Mouse (Mus musculus): Measurements from ENCODE around the gene Eif3d.
A peak's percentile ranks its signal among the peaks of the same experiment; 100 is the strongest.
"Not testable (repeated sequence)": the region's sequence is repeated elsewhere in the genome, so short reads cannot be mapped to it uniquely, and the experiment has no call there.

Gene Eif3d

GRCm38 (mm10) chr15:77970470-77971292, at the start of gene Eif3d:
Gene Eif3d (minus strand): TSS chr15:77970813.
- DNase-seq, result peak; percentile 99

GRCm38 (mm10) chr15:78014046-78014445, 43.4 kb upstream of the Eif3d start:
- DNase-seq, result peak; percentile 69

GRCm38 (mm10) chr15:78008206-78008605, 37.6 kb upstream of the Eif3d start:
- DNase-seq, result not testable (repeated sequence)

- DNase-seq, result no peak
Observed at GRCm38 (mm10) chr15:78003929-78004328, 33.3 kb upstream of the Eif3d start.

- DNase-seq, result no peak
Observed at GRCm38 (mm10) chr15:78001400-78001799, 30.8 kb upstream of the Eif3d start.

GRCm38 (mm10) chr15:77988541-77988940, 17.9 kb upstream of the Eif3d start:
- DNase-seq, result no peak

- no peak for DNase-seq
Observed at GRCm38 (mm10) chr15:77983391-77983790, 12.8 kb upstream of the Eif3d start.

GRCm38 (mm10) chr15:77982195-77982939, 11.8 kb upstream of the Eif3d start:
- DNase-seq, result peak; percentile 89

GRCm38 (mm10) chr15:77981181-77981680, 10.6 kb upstream of the Eif3d start:
- DNase-seq, result no peak

GRCm38 (mm10) chr15:77979427-77979865, 8.8 kb upstream of the Eif3d start:
- DNase-seq, result no peak

GRCm38 (mm10) chr15:77977663-77978062, 7.0 kb upstream of the Eif3d start:
- no peak for DNase-seq

- no peak for DNase-seq
Observed at GRCm38 (mm10) chr15:77974165-77974841, 3.7 kb upstream of the Eif3d start.

GRCm38 (mm10) chr15:77969940-77970469, 608 bp downstream of the Eif3d start:
- peak; percentile 59 for DNase-seq

- DNase-seq, result no peak
Observed at GRCm38 (mm10) chr15:77965117-77965528, 5.5 kb downstream of the Eif3d start.

- DNase-seq, result no peak
Observed at GRCm38 (mm10) chr15:77962447-77962846, 8.2 kb downstream of the Eif3d start.

- no peak for DNase-seq
Observed at GRCm38 (mm10) chr15:77960693-77961092, 9.9 kb downstream of the Eif3d start.

GRCm38 (mm10) chr15:77958071-77958470, 12.5 kb downstream of the Eif3d start:
- DNase-seq, result no peak

- no peak for DNase-seq
Observed at GRCm38 (mm10) chr15:77957625-77958024, 13.0 kb downstream of the Eif3d start.

- peak; percentile 92 for DNase-seq
Observed at GRCm38 (mm10) chr15:77956404-77956901, 14.2 kb downstream of the Eif3d start, which contains the start of gene Foxred2. Gene Foxred2 (minus strand): TSS chr15:77956722.

GRCm38 (mm10) chr15:77955440-77956403, 14.9 kb downstream of the Eif3d start:
- peak; percentile 66 for DNase-seq

- no peak for DNase-seq
Observed at GRCm38 (mm10) chr15:77954362-77954761, 16.3 kb downstream of the Eif3d start.
